Mouse (Mus musculus) splenic B cell, adult 2 months (primary cell): ENCODE measurements around the gene Gad2.

Source experiments
- DNase-seq: peaks from one replicate; pipeline ENCODE4 v3.0.0-alpha.2; 2011; ENCODE audit warnings: low read depth, low spot score
- H3K27me3 ChIP-seq: 2 replicates; pipeline ENCODE4 v1.6.1; 2012; ENCODE audit warnings: mild to moderate bottlenecking, low read length, moderate library complexity, mixed read lengths; ENCODE audit not compliant: control insufficient read depth, poor library complexity, insufficient read depth, severe bottlenecking
- H3K36me3 ChIP-seq: 2 replicates; pipeline ENCODE4 v1.6.1; 2012; ENCODE audit warnings: mild to moderate bottlenecking, low read length, moderate library complexity, mixed read lengths; ENCODE audit not compliant: control insufficient read depth, poor library complexity, insufficient read depth, severe bottlenecking

Gene Gad2

GRCm38 (mm10) chr2:22704780-22705727, 83.0 kb downstream of the Gad2 start:
- no peak for DNase-seq
- H3K36me3 ChIP-seq, result no peaks in the 10 kb centered on the region
- no peaks in the 10 kb centered on the region; the same call in 1 of the 2 replicates for H3K27me3 ChIP-seq

- DNase-seq, result no peak
- no peaks in the 10 kb centered on the region; the same call in 1 of the 2 replicates for H3K27me3 ChIP-seq
Measured at GRCm38 (mm10) chr2:22706233-22706632, 84.2 kb downstream of the Gad2 start.

GRCm38 (mm10) chr2:22721522-22722470, 99.8 kb downstream of the Gad2 start:
- peak; percentile 84 for DNase-seq
- Histone ChIP-seq H3K27me3 (no peaks in the 10 kb centered on the region; the same call in 1 of the 2 replicates), H3K36me3 (no peaks in the 10 kb centered on the region)

More at GRCm38 (mm10) chr2:22706233-22706632, 84.2 kb downstream of the Gad2 start:
- no peaks in the 10 kb centered on the region for H3K36me3 ChIP-seq

- Histone ChIP-seq H3K36me3 (no peaks in the 10 kb centered on the region), H3K27me3 (no peaks in the 10 kb centered on the region)
- no peak for DNase-seq
Measured at GRCm38 (mm10) chr2:22723927-22724534, 102.0 kb downstream of the Gad2 start.

GRCm38 (mm10) chr2:22727113-22727512, 105.1 kb downstream of the Gad2 start:
- no peaks in the 10 kb centered on the region for H3K27me3 ChIP-seq
- no peaks in the 10 kb centered on the region for H3K36me3 ChIP-seq
- peak; percentile 65 for DNase-seq

GRCm38 (mm10) chr2:22736134-22736533, 114.1 kb downstream of the Gad2 start:
- DNase-seq, result no peak
- no peaks in the 10 kb centered on the region for H3K27me3 ChIP-seq
- no peaks in the 10 kb centered on the region for H3K36me3 ChIP-seq

- peak; percentile 43 for DNase-seq
- no peaks in the 10 kb centered on the region for H3K36me3 ChIP-seq
Measured at GRCm38 (mm10) chr2:22739369-22739768, 117.4 kb downstream of the Gad2 start.

GRCm38 (mm10) chr2:22740441-22740840, 118.4 kb downstream of the Gad2 start:
- H3K36me3 ChIP-seq, result no peaks in the 10 kb centered on the region
- H3K27me3 ChIP-seq, result no peaks in the 10 kb centered on the region
- no peak for DNase-seq

More at GRCm38 (mm10) chr2:22739369-22739768, 117.4 kb downstream of the Gad2 start:
- H3K27me3 ChIP-seq, result no peaks in the 10 kb centered on the region

GRCm38 (mm10) chr2:22741222-22741621, 119.2 kb downstream of the Gad2 start:
- no peaks in the 10 kb centered on the region for H3K27me3 ChIP-seq
- no peaks in the 10 kb centered on the region for H3K36me3 ChIP-seq
- DNase-seq, result peak; percentile 47
